Mouse (Mus musculus) midbrain, embryonic 12.5 days (tissue): ENCODE data around the gene Lama5. TPM values are rescaled to one million over a fixed set of nuclear protein-coding genes. Genes with fewer than 3 reads are reported as not detected.

Experiments
- ATAC-seq: fragments of 200-750 bp; cut with Nextera tagmentation; 2 replicates; pipeline ENCODE4 v1.8.0; 2017; ENCODE audit warnings: low read depth, moderate TSS enrichment, moderate library complexity; ENCODE audit not compliant: low FRiP score
- H3K27ac ChIP-seq: fragments of 300-500 bp; sonication (generic); replicated peaks from 2 replicates; pipeline ENCODE4 v1.5.1; 2016; ENCODE audit warnings: mild to moderate bottlenecking
- H3K27me3 ChIP-seq: fragments of 300-500 bp; sonication (generic); 2 replicates; pipeline ENCODE4 v1.6.1; 2016; ENCODE audit warnings: mild to moderate bottlenecking
- H3K36me3 ChIP-seq: fragments of 300-500 bp; sonication (generic); 2 replicates; pipeline ENCODE4 v1.6.1; 2016
- H3K4me1 ChIP-seq: fragments of 300-500 bp; sonication (generic); 2 replicates; pipeline ENCODE4 v1.6.1; 2016
- H3K4me2 ChIP-seq: fragments of 300-500 bp; sonication (generic); replicated peaks from 2 replicates; pipeline ENCODE4 v1.6.1; 2016; ENCODE audit warnings: mild to moderate bottlenecking, moderate library complexity
- H3K4me3 ChIP-seq: fragments of 300-500 bp; sonication (generic); 2 replicates; pipeline ENCODE4 v1.5.1; 2016; ENCODE audit warnings: mild to moderate bottlenecking
- H3K9ac ChIP-seq: fragments of 300-500 bp; sonication (generic); replicated peaks from 2 replicates; pipeline ENCODE4 v1.6.1; 2016; ENCODE audit warnings: mild to moderate bottlenecking, moderate library complexity
- H3K9me3 ChIP-seq: fragments of 300-500 bp; sonication (generic); 2 replicates; pipeline ENCODE4 v1.6.1; 2016; ENCODE audit warnings: mild to moderate bottlenecking
- WGBS: fragments of 180-500 bp; shearing (Covaris S2); methylation state at CpG from one replicate; pipeline ENCODE4 v1.1.7; 2016; 5-methylcytosine and 5-hydroxymethylcytosine counted together
- polyA plus RNA-seq: library from polyadenylated mRNA; unstranded; fragments of >200 nt; fragmentation: Nextera tagmentation; extraction: Ambion mirVana; gene quantifications from 2 replicates; pipeline ENCODE4 v1.2.1, GENCODE M21; 2016

Lama5 gene
- polyA plus RNA-seq, 1 experiment from 2014 or later = 3.2 TPM

DNA sequence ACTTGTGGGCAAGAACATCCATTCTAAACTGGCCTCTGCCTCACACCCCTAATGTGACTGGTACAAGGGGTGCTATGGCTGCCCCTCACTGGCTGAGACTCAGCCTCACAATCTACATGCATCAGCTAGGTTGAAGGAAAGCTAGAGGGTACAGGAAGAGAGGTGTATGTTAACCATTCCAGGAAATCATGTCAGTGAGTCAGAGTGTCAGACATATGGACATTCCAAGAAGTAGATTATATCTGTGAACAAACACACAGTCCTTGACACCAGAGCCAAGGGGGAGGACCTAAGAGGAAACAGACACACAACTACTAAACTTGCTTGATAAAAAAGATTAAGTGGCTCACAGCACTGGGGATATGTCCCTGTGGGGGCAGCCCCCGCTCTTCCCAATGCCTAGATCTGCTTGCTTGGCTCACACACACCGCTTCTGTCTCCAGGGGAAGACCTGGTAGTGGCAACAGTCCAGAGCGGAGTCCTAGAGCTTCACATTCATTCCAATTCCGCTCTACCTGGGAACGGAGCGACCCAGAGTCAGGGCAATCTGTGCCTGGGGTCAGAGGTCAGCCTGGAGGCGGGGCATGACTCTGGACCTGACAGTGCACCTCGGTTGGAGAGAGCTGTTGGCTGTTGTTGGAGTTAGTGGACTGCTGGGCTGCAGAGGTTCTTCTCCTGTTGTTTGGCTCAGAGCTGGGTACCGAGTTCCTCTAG, 23.4 kb upstream of the Lama5 start:
- no peaks in the 10 kb centered on the region for H3K9me3 ChIP-seq
- no peak overlapping the region for H3K9ac ChIP-seq
- H3K27ac ChIP-seq = no peak overlapping the region
- no peaks in the 10 kb centered on the region for H3K36me3 ChIP-seq
- no peaks in the 10 kb centered on the region for H3K27me3 ChIP-seq
- WGBS = 57% methylated on average over 9 of the region's 9 CpGs
- H3K4me3 ChIP-seq = no peak overlapping the region
- H3K4me2 ChIP-seq = no peak overlapping the region
- H3K4me1 ChIP-seq = no peaks in the 10 kb centered on the region; the same call in 1 of the 2 replicates
- ATAC-seq = no peak

DNA sequence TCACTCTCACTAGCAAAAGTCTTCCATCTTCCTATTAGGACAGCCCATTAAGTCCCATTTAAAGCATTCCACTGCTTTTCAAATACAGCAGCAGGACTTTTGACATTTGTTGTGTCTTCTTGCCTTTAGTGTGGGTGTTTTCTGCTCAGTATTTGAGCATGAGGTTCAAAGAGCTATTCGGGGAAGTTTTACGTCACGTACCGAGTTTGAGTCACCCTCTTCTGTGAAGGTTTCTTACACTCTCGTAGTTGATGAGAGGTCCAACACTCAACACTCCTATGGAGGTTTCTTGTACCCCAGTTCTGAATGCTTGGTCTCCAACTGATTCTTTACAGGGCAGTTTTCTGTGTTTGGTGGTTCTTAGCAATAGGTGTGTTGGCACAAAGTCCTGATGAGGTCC, 22.3 kb upstream of the Lama5 start:
- Histone ChIP-seq H3K4me2 (no peak overlapping the region), H3K4me1 (no peaks in the 10 kb centered on the region; the same call in 1 of the 2 replicates), H3K4me3 (no peak overlapping the region), H3K9ac (no peak overlapping the region), H3K9me3 (no peaks in the 10 kb centered on the region), H3K36me3 (no peaks in the 10 kb centered on the region), H3K27ac (no peak overlapping the region), H3K27me3 (no peaks in the 10 kb centered on the region)
- 87% methylated on average over 5 of the region's 5 CpGs for WGBS
- no peak for ATAC-seq

DNA sequence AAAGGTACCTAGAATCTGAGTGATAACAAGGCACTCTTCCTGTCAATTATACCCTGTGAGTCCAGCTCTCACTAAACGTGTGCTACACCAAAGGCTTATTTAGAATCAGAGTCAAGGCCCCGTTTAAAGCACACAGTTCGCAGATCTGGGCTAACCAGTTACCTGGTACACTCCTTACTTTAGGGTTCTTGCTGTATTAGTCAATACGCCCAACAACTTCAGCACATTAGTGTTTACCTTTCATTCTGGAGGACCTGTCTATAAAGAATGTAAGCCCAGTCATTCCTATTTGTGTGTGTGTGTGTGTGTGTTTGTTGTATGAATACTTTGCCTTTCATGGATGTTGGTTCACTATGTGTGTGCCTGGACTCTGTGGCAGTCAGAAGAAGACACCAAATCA, 17.4 kb upstream of the Lama5 start:
- Histone ChIP-seq H3K9ac (no peak overlapping the region), H3K27ac (no peak overlapping the region), H3K36me3 (no peaks in the 10 kb centered on the region), H3K4me3 (no peak overlapping the region), H3K9me3 (no peaks in the 10 kb centered on the region), H3K4me2 (no peak overlapping the region), H3K4me1 (no peaks in the 10 kb centered on the region), H3K27me3 (no peaks in the 10 kb centered on the region)
- 93% methylated on average over 4 of the region's 4 CpGs for WGBS
- ATAC-seq = no peak

DNA sequence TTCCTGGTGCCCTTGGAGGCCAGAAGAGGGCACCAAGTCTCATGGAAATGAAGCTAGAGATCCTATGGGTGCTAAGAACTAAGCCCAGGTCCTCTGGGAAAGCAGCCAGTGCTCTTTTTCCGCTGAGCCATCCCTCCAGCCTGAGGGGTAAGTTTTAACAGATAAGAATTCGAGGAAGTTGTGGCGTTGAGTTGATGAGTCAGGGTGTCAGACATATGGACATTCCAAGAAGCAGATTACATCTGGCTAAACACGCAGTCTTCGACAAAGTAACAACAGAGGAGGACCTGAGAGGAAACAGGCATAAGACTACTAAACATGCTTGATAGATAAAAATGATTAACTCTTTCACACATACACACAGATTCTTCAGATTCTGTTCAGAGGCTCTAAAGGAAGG, 12.9 kb upstream of the Lama5 start:
- Histone ChIP-seq H3K4me3 (no peak overlapping the region), H3K36me3 (no peaks in the 10 kb centered on the region), H3K4me2 (no peak overlapping the region), H3K27ac (no peak overlapping the region), H3K27me3 (no peaks in the 10 kb centered on the region), H3K9ac (no peak overlapping the region), H3K4me1 (0 out of 2 replicates have a peak, but pooled peaks cover 5% of the 10 kb centered on the region), H3K9me3 (no peaks in the 10 kb centered on the region)
- 91% methylated on average over 5 of the region's 5 CpGs for WGBS
- no peak for ATAC-seq

DNA sequence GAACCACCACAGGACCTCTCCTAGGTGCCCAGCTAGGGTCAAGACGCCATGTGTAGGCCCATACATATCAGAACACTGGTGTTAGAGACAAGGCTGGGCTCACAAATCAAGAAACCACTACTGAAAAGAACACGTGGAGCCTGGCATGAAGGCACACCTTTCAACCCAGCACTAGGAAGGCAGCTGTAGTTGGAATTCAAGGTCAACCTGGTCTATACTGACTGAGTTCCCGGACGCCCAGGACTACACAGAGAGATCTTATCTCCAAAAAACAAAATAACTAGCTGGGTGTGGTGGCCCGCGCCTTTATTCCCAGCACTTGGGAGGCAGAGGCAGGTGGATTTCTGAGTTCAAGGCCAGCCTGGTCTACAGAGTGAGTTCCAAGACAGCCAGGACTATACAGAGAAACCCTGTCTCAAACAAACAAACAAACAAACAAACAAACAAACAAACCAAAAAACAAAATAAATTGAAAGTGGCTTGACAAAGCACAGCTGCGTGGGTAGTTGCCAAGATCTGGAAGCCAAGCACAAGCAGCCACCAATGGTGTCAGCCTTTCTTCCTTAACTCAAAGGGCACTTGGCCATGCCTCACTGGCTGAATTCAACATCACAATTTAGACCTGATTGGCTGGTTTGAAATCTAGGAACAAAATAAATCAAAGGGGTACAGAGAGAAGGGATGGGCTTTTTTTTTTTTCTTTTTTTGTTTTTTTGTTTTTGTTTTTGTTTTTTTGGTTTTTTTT, 12.1 kb upstream of the Lama5 start:
- Histone ChIP-seq H3K27me3 (no peaks in the 10 kb centered on the region), H3K36me3 (no peaks in the 10 kb centered on the region), H3K4me1 (0 out of 2 replicates have a peak, but pooled peaks cover 5% of the 10 kb centered on the region), H3K9ac (no peak overlapping the region), H3K27ac (no peak overlapping the region), H3K4me2 (no peak overlapping the region), H3K4me3 (no peak overlapping the region), H3K9me3 (no peaks in the 10 kb centered on the region)
- ATAC-seq = no peak
- WGBS = 92% methylated on average over 7 of the region's 7 CpGs

DNA sequence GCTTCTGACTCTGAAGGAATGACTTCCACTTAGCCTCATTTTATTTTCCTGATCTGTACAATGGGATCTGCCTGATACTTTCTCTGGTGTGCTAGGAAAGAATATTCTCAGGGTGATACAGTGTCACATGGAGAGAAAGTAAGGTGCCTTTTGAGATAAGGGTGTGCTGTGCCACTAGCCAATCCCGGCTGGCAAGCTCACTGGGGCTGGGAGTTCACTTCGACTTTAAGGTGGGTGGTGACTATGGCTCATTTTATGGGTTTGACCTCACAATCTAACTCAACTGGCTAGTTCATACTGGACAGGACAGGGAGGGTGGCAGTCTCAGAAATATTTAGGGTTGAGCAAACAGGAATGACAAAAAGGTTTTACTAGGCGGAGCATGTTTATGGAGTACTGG, 11.3 kb upstream of the Lama5 start:
- ATAC-seq = no peak
- Histone ChIP-seq H3K9ac (no peak overlapping the region), H3K4me1 (0 out of 2 replicates have a peak, but pooled peaks cover 5% of the 10 kb centered on the region), H3K4me2 (no peak overlapping the region), H3K27me3 (no peaks in the 10 kb centered on the region), H3K9me3 (no peaks in the 10 kb centered on the region), H3K36me3 (no peaks in the 10 kb centered on the region), H3K27ac (no peak overlapping the region), H3K4me3 (no peak overlapping the region)
- 84% methylated on average over 3 of the region's 3 CpGs for WGBS

DNA sequence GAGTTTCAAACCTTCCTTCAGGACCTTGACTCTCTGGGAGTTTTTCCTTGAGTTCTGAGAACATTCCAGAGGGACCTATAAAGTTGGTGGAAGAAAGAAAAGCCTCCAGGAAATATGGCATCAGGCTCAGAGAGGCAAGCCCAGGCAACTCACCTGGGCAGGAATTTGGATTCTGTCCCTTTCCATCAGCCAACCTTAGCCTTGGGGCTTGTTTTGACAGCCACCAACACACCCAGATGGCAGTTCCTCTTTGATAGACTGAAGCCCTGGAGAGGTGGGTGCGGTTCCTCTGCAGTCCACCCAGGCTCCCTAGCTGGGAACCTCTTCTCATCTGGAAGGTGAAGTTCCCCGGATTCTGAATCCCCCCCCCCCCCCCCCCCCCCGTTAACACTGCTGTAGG, 10.8 kb upstream of the Lama5 start:
- Histone ChIP-seq H3K27ac (no peak overlapping the region), H3K27me3 (no peaks in the 10 kb centered on the region), H3K36me3 (no peaks in the 10 kb centered on the region), H3K9ac (no peak overlapping the region), H3K4me1 (0 out of 2 replicates have a peak, but pooled peaks cover 5% of the 10 kb centered on the region), H3K9me3 (no peaks in the 10 kb centered on the region), H3K4me2 (no peak overlapping the region), H3K4me3 (no peak overlapping the region)
- WGBS = 100% methylated on average over 1 of the region's 3 CpGs
- ATAC-seq = no peak

DNA sequence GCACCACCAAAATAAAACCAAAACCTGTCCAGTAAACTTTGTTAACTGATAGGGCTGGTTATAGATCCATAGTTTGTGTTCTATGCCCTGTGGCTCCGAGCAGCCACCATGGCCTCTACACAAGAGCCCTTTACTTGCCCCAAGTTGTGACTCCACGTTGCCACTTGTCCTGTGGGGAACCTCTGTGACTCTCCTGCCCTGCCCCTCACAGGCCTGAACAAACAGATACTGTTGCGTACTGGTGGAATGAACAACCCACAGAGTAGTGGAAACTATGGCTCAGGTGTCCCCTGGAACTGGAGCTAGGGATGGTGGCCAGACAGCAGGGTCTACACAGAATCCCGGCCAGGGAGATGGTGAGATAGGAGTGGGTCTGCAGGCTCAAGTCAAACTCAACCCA, 10.1 kb upstream of the Lama5 start:
- Histone ChIP-seq H3K4me1 (0 out of 2 replicates have a peak, but pooled peaks cover 5% of the 10 kb centered on the region), H3K9me3 (no peaks in the 10 kb centered on the region), H3K36me3 (no peaks in the 10 kb centered on the region), H3K4me2 (no peak overlapping the region), H3K27me3 (no peaks in the 10 kb centered on the region), H3K27ac (no peak overlapping the region), H3K9ac (no peak overlapping the region), H3K4me3 (no peak overlapping the region)
- ATAC-seq = no peak
- 90% methylated on average over 4 of the region's 4 CpGs for WGBS

GRCm38 (mm10) chr2:180234980-180235379, 9.3 kb upstream of the Lama5 start:
- Histone ChIP-seq H3K9ac (no peak overlapping the region), H3K9me3 (no peaks in the 10 kb centered on the region), H3K36me3 (no peaks in the 10 kb centered on the region), H3K4me1 (0 out of 2 replicates have a peak, but pooled peaks cover 5% of the 10 kb centered on the region), H3K4me3 (no peak overlapping the region), H3K27ac (no peak overlapping the region), H3K4me2 (no peak overlapping the region), H3K27me3 (no peaks in the 10 kb centered on the region)
- 53% methylated on average over 6 of the region's 6 CpGs for WGBS
- no peak for ATAC-seq

DNA sequence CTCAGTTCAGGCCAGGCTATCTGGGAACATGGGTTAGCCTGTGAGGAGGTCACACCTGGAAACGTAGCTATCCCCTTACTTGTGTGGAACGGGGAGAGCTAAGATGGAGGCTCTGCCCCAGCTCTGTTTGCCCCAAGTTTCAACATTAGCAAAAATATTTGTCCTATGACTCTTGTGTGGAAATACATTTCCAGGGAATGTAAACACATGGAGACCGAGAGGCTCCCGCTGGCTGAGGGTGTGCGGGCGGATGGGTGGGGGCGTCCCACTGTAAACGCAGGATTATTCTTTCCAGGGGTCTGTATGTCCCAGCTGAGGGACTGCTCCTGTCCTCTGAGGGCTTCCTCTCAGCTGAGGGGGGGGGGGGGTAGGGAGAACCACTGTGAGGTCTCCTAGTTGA, 8.7 kb upstream of the Lama5 start:
- Histone ChIP-seq H3K4me2 (no peak overlapping the region), H3K4me1 (0 out of 2 replicates have a peak, but pooled peaks cover 5% of the 10 kb centered on the region), H3K9ac (no peak overlapping the region), H3K36me3 (no peaks in the 10 kb centered on the region), H3K4me3 (no peak overlapping the region), H3K9me3 (no peaks in the 10 kb centered on the region), H3K27me3 (no peaks in the 10 kb centered on the region), H3K27ac (no peak overlapping the region)
- no peak for ATAC-seq
- 95% methylated on average over 8 of the region's 8 CpGs for WGBS

- H3K4me2 ChIP-seq = no peak overlapping the region
These were observed 7.6 kb upstream of the Lama5 start for GRCm38 (mm10) chr2:180233101-180233904.

GRCm38 (mm10) chr2:180230482-180230881, 4.8 kb upstream of the Lama5 start:
- H3K27ac ChIP-seq = no peak overlapping the region
- H3K36me3 ChIP-seq = no peaks in the 10 kb centered on the region
- no peak overlapping the region for H3K4me2 ChIP-seq
- peaks cover 33% of the 10 kb centered on the region for H3K4me1 ChIP-seq
- no peak overlapping the region for H3K9ac ChIP-seq
- no peak for ATAC-seq
- H3K27me3 ChIP-seq = peaks cover 31% of the 10 kb centered on the region
- H3K4me3 ChIP-seq = no peak overlapping the region
- WGBS = 53% methylated on average over 4 of the region's 4 CpGs
- H3K9me3 ChIP-seq = no peaks in the 10 kb centered on the region

More at GRCm38 (mm10) chr2:180233101-180233904, 7.6 kb upstream of the Lama5 start:
- Histone ChIP-seq H3K36me3 (no peaks in the 10 kb centered on the region), H3K9ac (no peak overlapping the region), H3K4me3 (no peak overlapping the region), H3K9me3 (no peaks in the 10 kb centered on the region), H3K27me3 (peaks cover 4% of the 10 kb centered on the region; the same call in 1 of the 2 replicates), H3K4me1 (peaks cover 10% of the 10 kb centered on the region), H3K27ac (no peak overlapping the region)
- WGBS = 90% methylated on average over 7 of the region's 7 CpGs
- no peak for ATAC-seq
